Mouse (Mus musculus) inflammation-experienced regulatory T-cells, adult 6 months (primary cell): Measurements from ENCODE around the gene Lgals7. TPM values are rescaled to one million over a fixed set of nuclear protein-coding genes. Genes with fewer than 3 reads are reported as not detected.
A peak's percentile ranks its signal among the peaks of the same experiment; 100 is the strongest.

Experiments used
- ATAC-seq: one replicate; pipeline ENCODE4 v1.8.0; 2017
- polyA plus RNA-seq, 3 experiments: library from polyadenylated mRNA; unstranded; fragments of 100-300 nt; shearing (Covaris generic); gene quantifications; one replicate each; pipeline ENCODE4 v1.2.1; 2017

Gene Lgals7
- polyA plus RNA-seq = 1 to 10 TPM in 1 of 3 experiments, under 1 TPM in 1, not detected in 1; 0.46 to 5.6 TPM

GRCm38 (mm10) chr7:28863540-28863939 lies at the start of gene Lgals7:
Lgals7 (plus strand) TSS chr7:28863853.
- ATAC-seq = no peak

GRCm38 (mm10) chr7:28814306-28815034 lies 49.2 kb upstream of the Lgals7 start:
- ATAC-seq = no peak

GRCm38 (mm10) chr7:28815230-28815629 lies 48.4 kb upstream of the Lgals7 start:
- no peak for ATAC-seq

GRCm38 (mm10) chr7:28816201-28816600 lies 47.5 kb upstream of the Lgals7 start:
- ATAC-seq = no peak

- no peak for ATAC-seq
Observed at GRCm38 (mm10) chr7:28816920-28817319, 46.7 kb upstream of the Lgals7 start.

- ATAC-seq = no peak
Observed at GRCm38 (mm10) chr7:28817524-28817923, 46.1 kb upstream of the Lgals7 start.

GRCm38 (mm10) chr7:28817957-28818356 lies 45.7 kb upstream of the Lgals7 start:
- ATAC-seq = no peak

GRCm38 (mm10) chr7:28818436-28818835 lies 45.2 kb upstream of the Lgals7 start:
- no peak for ATAC-seq

GRCm38 (mm10) chr7:28818861-28819452 lies 44.7 kb upstream of the Lgals7 start:
- no peak for ATAC-seq

GRCm38 (mm10) chr7:28819571-28819970 lies 44.1 kb upstream of the Lgals7 start:
- no peak for ATAC-seq

GRCm38 (mm10) chr7:28820358-28821260 lies 43.0 kb upstream of the Lgals7 start:
- ATAC-seq = peak; percentile 29

- peak; percentile 64 for ATAC-seq
Observed at GRCm38 (mm10) chr7:28821261-28821831, 42.3 kb upstream of the Lgals7 start.

GRCm38 (mm10) chr7:28822556-28822955 lies 41.1 kb upstream of the Lgals7 start:
- ATAC-seq = no peak

- no peak for ATAC-seq
Observed at GRCm38 (mm10) chr7:28822993-28823903, 40.4 kb upstream of the Lgals7 start.

GRCm38 (mm10) chr7:28823932-28824331 lies 39.7 kb upstream of the Lgals7 start:
- ATAC-seq = no peak

GRCm38 (mm10) chr7:28824941-28825685 lies 38.5 kb upstream of the Lgals7 start, which contains the start of gene Ech1:
Ech1 (plus strand) TSS chr7:28825217.
- ATAC-seq = peak; percentile 82

- ATAC-seq = no peak
Observed at GRCm38 (mm10) chr7:28825686-28826401, 37.8 kb upstream of the Lgals7 start.

- no peak for ATAC-seq
Observed at GRCm38 (mm10) chr7:28826402-28826772, 37.3 kb upstream of the Lgals7 start.

- ATAC-seq = no peak
Observed at GRCm38 (mm10) chr7:28827338-28827737, 36.3 kb upstream of the Lgals7 start.

GRCm38 (mm10) chr7:28829821-28830220 lies 33.8 kb upstream of the Lgals7 start:
- ATAC-seq = no peak
